Mouse (Mus musculus) forebrain, embryonic 11.5 days (tissue): Measurements from ENCODE around the gene Plekhh1. TPM values are rescaled to one million over a fixed set of nuclear protein-coding genes. Genes with fewer than 3 reads are reported as not detected.

Experiments
- ATAC-seq: fragments of 200-750 bp; cut with Nextera tagmentation; replicated peaks from 2 replicates; pipeline ENCODE4 v1.8.0; 2017; ENCODE audit warnings: moderate TSS enrichment; ENCODE audit not compliant: low FRiP score
- DNase-seq: peaks from one replicate; pipeline ENCODE4 v3.0.0-alpha.2; 2017; ENCODE audit warnings: low spot score
- H3K27ac ChIP-seq: fragments of 300-500 bp; sonication (generic); 2 replicates; pipeline ENCODE4 v1.5.1; 2014; ENCODE audit warnings: low read depth, low read length
- H3K27me3 ChIP-seq: fragments of 300-500 bp; sonication (generic); 2 replicates; pipeline ENCODE4 v1.6.1; 2014; ENCODE audit warnings: mild to moderate bottlenecking, low read length, mixed read lengths; ENCODE audit not compliant: control insufficient read depth, insufficient read depth
- H3K36me3 ChIP-seq: fragments of 300-500 bp; sonication (generic); 2 replicates; pipeline ENCODE4 v1.6.1; 2014; ENCODE audit warnings: mild to moderate bottlenecking, low read length, moderate library complexity, mixed read lengths; ENCODE audit not compliant: control insufficient read depth, insufficient read depth
- H3K4me1 ChIP-seq: fragments of 300-500 bp; sonication (generic); replicated peaks from 2 replicates; pipeline ENCODE4 v1.6.1; 2014; ENCODE audit warnings: low read length, mixed read lengths; ENCODE audit not compliant: control insufficient read depth, insufficient read depth
- H3K4me2 ChIP-seq: fragments of 300-500 bp; sonication (generic); 2 replicates; pipeline ENCODE4 v1.6.1; 2014; ENCODE audit warnings: low read depth, mild to moderate bottlenecking, low read length, moderate library complexity, mixed read lengths; ENCODE audit not compliant: severe bottlenecking
- H3K4me3 ChIP-seq: fragments of 300-500 bp; sonication (generic); 2 replicates; pipeline ENCODE4 v1.5.1; 2014; ENCODE audit warnings: low read depth, low read length
- H3K9ac ChIP-seq: fragments of 300-500 bp; sonication (generic); 2 replicates; pipeline ENCODE4 v1.6.1; 2014; ENCODE audit warnings: low read length
- H3K9me3 ChIP-seq: fragments of 300-500 bp; sonication (generic); 2 replicates; pipeline ENCODE4 v1.6.1; 2016; ENCODE audit warnings: low read length, mixed read lengths; ENCODE audit not compliant: control insufficient read depth
- WGBS: fragments of 180-500 bp; shearing (Covaris S2); extraction: QIAGEN DNeasy Blood & Tissue Kit; methylation state at CpG from one replicate; pipeline ENCODE4 v1.1.7; 2014; 5-methylcytosine and 5-hydroxymethylcytosine counted together
- polyA plus RNA-seq: library from polyadenylated mRNA; unstranded; fragments of >200 nt; fragmentation: Nextera tagmentation; extraction: Ambion mirVana; gene quantifications from 2 replicates; pipeline ENCODE4 v1.2.1, GENCODE M21; 2014

The Plekhh1 gene
- polyA plus RNA-seq, 1 experiment from 2014 or later, result 8.4 TPM

DNA sequence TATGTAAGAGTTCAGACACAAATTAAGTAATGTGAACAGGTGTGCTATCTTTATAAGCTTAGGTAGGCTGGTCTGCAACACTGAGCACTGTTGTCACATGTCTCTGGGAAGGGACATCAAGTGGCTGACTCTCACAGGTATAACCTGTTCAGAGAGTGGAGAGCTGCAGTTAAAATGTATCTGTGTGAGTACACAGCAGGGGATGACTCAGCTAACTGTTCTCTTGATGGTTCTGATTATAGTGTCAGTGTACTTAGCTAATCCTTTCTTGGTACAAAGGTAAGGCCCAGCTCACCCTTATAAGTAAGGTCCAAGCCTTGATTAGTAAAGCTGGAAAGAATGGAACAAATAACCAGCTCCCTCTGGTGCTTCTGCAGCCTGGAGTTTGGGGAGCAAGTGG, 12.5 kb downstream of the Plekhh1 start:
- Histone ChIP-seq H3K9ac (no peak overlapping the region), H3K4me3 (no peak overlapping the region), H3K27me3 (no peaks in the 10 kb centered on the region), H3K9me3 (no peaks in the 10 kb centered on the region), H3K36me3 (no peaks in the 10 kb centered on the region; the same call in 1 of the 2 replicates), H3K4me1 (no peaks in the 10 kb centered on the region), H3K4me2 (no peak overlapping the region), H3K27ac (no peak overlapping the region)
- ATAC-seq (no peak), DNase-seq (no peak)

DNA sequence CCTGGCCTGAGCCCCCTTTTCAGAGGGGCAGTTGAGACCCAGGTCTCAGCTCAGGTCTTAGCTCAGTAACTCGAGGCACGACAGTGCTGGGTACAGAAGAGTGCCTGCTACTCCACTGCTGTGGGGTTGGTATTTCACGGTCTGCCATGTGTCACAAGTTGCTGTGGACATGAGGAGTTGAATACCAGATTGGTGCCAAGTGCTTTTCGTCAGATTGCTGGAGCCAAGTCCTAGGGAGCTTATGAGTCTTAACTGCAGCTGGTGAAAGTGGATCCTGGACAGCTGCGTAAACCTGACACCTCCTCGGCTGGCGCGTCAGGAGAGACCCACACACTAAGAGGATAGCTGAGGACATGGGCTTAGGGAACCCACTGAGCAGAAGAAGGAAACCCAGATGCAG, 15.7 kb downstream of the Plekhh1 start:
- WGBS, result 88% methylated on average over 8 of the region's 8 CpGs
- ATAC-seq, result no peak
- H3K4me3 ChIP-seq, result no peak overlapping the region
- no peaks in the 10 kb centered on the region; the same call in 1 of the 2 replicates for H3K36me3 ChIP-seq
- no peaks in the 10 kb centered on the region for H3K4me1 ChIP-seq
- H3K4me2 ChIP-seq, result no peak overlapping the region
- no peak overlapping the region for H3K9ac ChIP-seq
- no peak overlapping the region for H3K27ac ChIP-seq
- H3K9me3 ChIP-seq, result no peaks in the 10 kb centered on the region
- H3K27me3 ChIP-seq, result no peaks in the 10 kb centered on the region
- DNase-seq, result no peak

DNA sequence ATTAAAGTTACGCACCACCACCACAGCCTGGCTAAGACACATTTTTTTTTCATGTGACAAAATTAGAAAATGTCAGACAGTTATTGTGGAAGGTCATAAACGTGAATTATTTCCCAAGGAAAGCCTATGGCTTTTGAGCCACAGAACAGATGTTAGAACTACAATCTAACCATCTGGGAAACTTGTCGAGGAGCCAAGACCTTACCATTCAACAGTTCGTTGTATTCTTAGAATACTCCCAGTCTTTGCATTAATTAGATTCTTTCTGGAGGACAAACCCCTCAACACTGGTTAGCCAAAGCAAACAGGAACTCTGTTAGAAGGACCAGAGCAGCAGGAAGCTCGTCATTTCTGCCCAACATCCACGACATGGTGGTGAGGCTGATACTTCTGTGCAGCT, 17.2 kb downstream of the Plekhh1 start:
- Histone ChIP-seq H3K4me2 (no peak overlapping the region), H3K9ac (no peak overlapping the region), H3K27me3 (no peaks in the 10 kb centered on the region), H3K27ac (no peak overlapping the region), H3K36me3 (peaks cover 3% of the 10 kb centered on the region; the same call in 1 of the 2 replicates), H3K4me1 (no peaks in the 10 kb centered on the region), H3K9me3 (no peaks in the 10 kb centered on the region), H3K4me3 (no peak overlapping the region)
- 85% methylated on average over 6 of the region's 6 CpGs for WGBS
- DNase-seq (no peak), ATAC-seq (no peak)

DNA sequence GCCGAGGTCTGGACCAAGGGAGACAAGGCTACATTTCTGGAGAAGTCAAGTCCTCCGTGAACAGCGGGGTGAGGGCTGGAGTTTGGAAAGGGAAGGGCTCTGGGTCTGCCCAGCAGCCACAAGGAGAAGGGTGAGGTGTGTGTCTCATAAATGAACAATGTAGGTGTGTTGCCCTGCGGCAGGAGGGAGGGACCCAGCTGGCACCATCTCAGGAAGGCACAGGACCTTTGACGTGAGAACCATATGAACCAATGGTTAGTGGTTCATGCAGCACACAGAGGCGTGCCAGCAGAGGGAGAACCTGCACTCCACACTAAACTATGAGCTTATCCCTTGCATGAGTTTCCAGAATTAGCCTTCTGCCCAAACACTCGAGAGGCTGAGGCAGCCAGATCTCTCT, 18.2 kb downstream of the Plekhh1 start:
- 93% methylated on average over 7 of the region's 7 CpGs for WGBS

DNA sequence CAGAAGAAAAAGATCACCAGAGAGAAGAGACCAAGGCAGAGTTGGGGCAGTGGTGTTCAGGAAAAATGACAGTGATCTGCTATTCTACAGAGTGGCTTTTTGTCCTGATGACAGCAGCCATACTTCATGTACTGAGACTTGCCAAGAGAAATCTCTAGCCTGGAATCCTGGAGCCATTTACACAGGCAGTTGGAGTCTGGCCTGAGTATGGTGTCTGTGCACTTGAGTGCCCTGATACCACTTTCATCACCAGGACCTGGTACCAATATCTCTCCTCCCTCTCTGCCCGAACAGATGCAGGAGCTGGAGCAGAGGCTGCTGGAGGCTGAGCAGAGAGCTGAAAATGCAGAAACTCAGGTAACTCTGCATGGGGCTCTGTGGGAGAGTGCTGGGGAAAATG, 19.9 kb downstream of the Plekhh1 start:
- H3K4me3 ChIP-seq, result no peak overlapping the region
- DNase-seq (no peak), ATAC-seq (no peak)
- no peak overlapping the region for H3K4me2 ChIP-seq
- no peak overlapping the region for H3K9ac ChIP-seq
- peaks cover 5% of the 10 kb centered on the region; the same call in 1 of the 2 replicates for H3K36me3 ChIP-seq
- no peak overlapping the region for H3K27ac ChIP-seq
- no peaks in the 10 kb centered on the region for H3K4me1 ChIP-seq
- 87% methylated on average over 1 of the region's 1 CpGs for WGBS
- H3K27me3 ChIP-seq, result no peaks in the 10 kb centered on the region
- no peaks in the 10 kb centered on the region for H3K9me3 ChIP-seq

More for the DNA sequence above, 18.2 kb downstream of the Plekhh1 start:
- no peak overlapping the region for H3K4me3 ChIP-seq
- no peak overlapping the region for H3K27ac ChIP-seq
- DNase-seq (no peak), ATAC-seq (no peak)
- H3K4me1 ChIP-seq, result no peaks in the 10 kb centered on the region
- H3K27me3 ChIP-seq, result no peaks in the 10 kb centered on the region
- H3K9ac ChIP-seq, result no peak overlapping the region
- no peak overlapping the region for H3K4me2 ChIP-seq
- no peaks in the 10 kb centered on the region for H3K9me3 ChIP-seq
- peaks cover 3% of the 10 kb centered on the region; the same call in 1 of the 2 replicates for H3K36me3 ChIP-seq

DNA sequence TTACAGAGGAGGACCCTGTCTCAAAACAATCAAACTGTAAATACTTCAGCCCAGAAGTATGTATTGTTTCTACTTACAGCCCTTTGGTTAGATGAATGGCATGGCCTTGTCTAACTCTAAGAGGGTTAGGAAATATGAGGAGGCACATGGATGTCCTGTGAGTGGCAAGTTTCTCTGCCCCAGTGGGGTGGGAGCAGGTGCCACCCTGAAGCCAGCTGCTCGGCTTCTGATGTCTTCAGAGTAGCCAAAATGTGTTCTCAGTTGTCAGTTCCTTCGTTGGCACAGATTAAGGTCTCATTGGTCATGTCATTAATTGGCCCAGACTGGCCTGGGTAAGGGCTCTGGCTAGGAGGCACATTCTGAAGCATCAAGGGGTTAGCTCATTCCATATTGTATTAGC, 20.8 kb downstream of the Plekhh1 start:
- DNase-seq (no peak), ATAC-seq (no peak)
- WGBS, result 69% methylated on average over 2 of the region's 2 CpGs
- Histone ChIP-seq H3K4me2 (no peak overlapping the region), H3K9ac (no peak overlapping the region), H3K27ac (no peak overlapping the region), H3K4me1 (no peaks in the 10 kb centered on the region), H3K9me3 (no peaks in the 10 kb centered on the region), H3K36me3 (peaks cover 5% of the 10 kb centered on the region; the same call in 1 of the 2 replicates), H3K4me3 (no peak overlapping the region), H3K27me3 (no peaks in the 10 kb centered on the region)

DNA sequence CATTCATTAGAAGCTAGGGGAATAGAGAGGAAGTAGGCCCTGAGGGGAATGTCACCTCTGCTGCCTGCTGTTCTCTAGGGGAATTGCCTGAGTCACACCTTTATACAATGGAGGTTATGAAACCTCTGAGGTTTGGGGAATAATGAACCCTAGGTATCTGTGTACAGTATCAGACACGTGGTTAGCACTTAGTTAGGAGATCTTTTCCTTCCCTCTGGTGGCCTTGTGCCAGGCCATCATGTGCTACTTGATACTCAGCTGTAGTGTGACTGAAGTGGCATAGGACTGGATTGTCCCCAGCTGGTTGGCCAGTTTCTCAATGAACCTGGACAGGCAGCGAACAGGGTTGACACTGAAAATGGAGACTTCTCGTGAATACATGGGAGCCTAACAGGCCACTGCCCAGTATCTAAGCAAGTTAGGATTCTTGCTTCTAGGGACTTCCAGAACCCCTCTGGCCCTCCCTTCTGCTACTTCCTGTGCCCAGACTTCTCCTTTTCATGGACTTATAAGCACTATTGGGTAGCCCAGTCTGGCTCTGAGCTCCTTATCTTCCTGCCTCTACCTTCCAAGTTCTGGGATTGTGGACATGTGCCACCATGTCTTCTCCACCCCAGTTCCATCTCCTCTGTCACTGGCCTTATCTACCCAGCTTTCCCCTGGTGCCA, 21.7 kb downstream of the Plekhh1 start:
- Histone ChIP-seq H3K4me3 (no peak overlapping the region), H3K27me3 (no peaks in the 10 kb centered on the region), H3K9me3 (no peaks in the 10 kb centered on the region), H3K4me2 (no peak overlapping the region), H3K9ac (no peak overlapping the region), H3K27ac (no peak overlapping the region), H3K4me1 (no peaks in the 10 kb centered on the region), H3K36me3 (peaks cover 5% of the 10 kb centered on the region; the same call in 1 of the 2 replicates)
- WGBS, result 83% methylated on average over 3 of the region's 3 CpGs
- ATAC-seq (no peak), DNase-seq (no peak)

DNA sequence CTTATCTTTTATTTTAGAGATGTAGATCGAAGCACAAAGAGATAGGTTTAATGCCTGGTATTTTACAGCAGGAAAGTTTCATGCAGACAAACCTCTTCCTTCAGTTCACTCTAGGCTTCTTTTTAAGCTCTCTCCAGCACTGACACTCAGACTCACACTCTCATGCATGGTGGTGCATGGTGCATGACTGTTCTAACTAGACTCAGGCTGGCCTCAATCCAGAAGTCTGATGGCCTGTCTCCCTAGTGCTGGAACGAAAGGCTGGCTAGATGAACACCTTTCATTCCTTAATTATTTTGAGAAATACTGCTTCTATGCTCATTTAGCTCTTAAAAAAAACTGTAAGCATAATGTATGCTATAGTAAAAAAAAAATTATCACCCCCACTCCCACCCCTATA, 23.1 kb downstream of the Plekhh1 start:
- Histone ChIP-seq H3K4me2 (no peak overlapping the region), H3K4me1 (no peaks in the 10 kb centered on the region), H3K27me3 (no peaks in the 10 kb centered on the region), H3K36me3 (peaks cover 5% of the 10 kb centered on the region; the same call in 1 of the 2 replicates), H3K4me3 (no peak overlapping the region), H3K9ac (no peak overlapping the region), H3K27ac (no peak overlapping the region), H3K9me3 (no peaks in the 10 kb centered on the region)
- 95% methylated on average over 2 of the region's 2 CpGs for WGBS
- no peak for DNase-seq
- ATAC-seq, result no peak

DNA sequence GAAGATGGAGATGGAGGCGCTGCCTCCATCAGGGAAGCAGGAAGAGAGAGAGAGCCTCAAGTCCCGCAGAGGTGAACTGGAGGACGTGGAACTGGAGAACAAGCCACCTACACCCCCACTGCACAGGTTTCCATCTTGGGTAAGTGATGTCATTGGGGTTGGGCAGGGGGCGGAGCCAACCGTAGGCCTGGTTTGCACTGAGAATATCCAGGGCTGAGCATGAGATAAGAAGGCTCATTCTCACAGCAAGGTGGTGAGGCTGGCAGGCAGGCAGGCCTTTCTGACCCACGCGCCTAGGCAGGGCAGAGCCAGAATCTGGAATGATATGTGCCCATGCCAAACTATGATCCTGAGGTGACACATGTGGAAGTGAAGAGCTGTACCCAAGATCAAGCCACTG, 26.3 kb downstream of the Plekhh1 start:
- H3K36me3 ChIP-seq, result peaks cover 5% of the 10 kb centered on the region; the same call in 1 of the 2 replicates
- H3K4me3 ChIP-seq, result no peak overlapping the region
- WGBS, result 91% methylated on average over 7 of the region's 7 CpGs
- H3K27ac ChIP-seq, result no peak overlapping the region
- ATAC-seq (no peak), DNase-seq (no peak)
- H3K4me1 ChIP-seq, result no peaks in the 10 kb centered on the region
- no peak overlapping the region for H3K9ac ChIP-seq
- H3K9me3 ChIP-seq, result no peaks in the 10 kb centered on the region
- no peaks in the 10 kb centered on the region for H3K27me3 ChIP-seq
- no peak overlapping the region for H3K4me2 ChIP-seq
